Mouse (Mus musculus): Measurements from ENCODE around the gene Gm28372.

GRCm38 (mm10) chr2:130424126-130424853, 19.3 kb downstream of the Gm28372 start, which contains the start of the genes Vps16 and Pced1a:
- TF ChIP-seq POLR2A (IDR thresholded peaks at IDR 0.05; ENCODE audit: low read depth, low read length) = peak; percentile 70
- no peak for TF ChIP-seq CTCF (IDR thresholded peaks at IDR 0.05; ENCODE audit: borderline replicate concordance, insufficient read depth, low read length)

All from embryonic fibroblast, embryonic 13.5 days (primary cell).